Mouse (Mus musculus): Measurements from ENCODE around the gene 4930518I15Rik.

GRCm38 (mm10) chr2:156839319-156840191 is 18.2 kb downstream of the 4930518I15Rik start, which contains the start of gene Tgif2:
- TF ChIP-seq CTCF (IDR thresholded peaks at IDR 0.05; ENCODE audit: control insufficient read depth, insufficient read depth, low read length) (no peak), POLR2A (IDR thresholded peaks at IDR 0.05; ENCODE audit: borderline replicate concordance, control insufficient read depth, low read depth, low read length) (no peak)
